Mouse (Mus musculus) T-helper 17 cell (primary cell): ENCODE measurements at regions not wholly inside any gene's neighbourhood (a gene's known extent, or its start where the extent isn't known, plus 50 kb on each side); places are given as distances from the start of the nearest gene placed in this dataset.

ENCODE experiments used
- in situ Hi-C, 2 experiments: fragments of 300-600 bp; cut with MboI, MseI; formaldehyde crosslinking; loops; 1 replicate in 1 of 2; 2 replicates in 1 of 2; pipeline ENCODE4 v1.15.1; 2025; ENCODE audit warnings: high pct_unique_total_duplicates in 2 of 2

DNA sequence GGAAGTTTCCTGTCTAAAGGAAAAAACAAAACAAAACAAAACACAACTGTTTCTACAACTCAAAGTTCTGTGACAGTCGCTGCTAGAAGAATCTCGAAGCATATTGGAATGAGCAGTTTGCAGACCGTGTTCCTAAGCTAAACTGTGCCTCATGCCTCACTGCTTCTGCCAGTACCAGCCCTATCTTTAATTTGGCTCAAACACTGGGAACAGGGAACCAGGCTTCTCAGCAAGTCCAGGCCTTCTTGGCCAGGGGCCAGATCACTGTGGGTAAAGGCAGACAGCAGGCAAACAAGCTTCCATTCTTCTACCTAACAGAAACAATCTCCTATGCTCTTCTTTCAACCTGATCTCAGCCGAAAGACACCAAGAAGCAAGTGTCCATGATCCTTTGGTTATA, 56.5 kb downstream of the Tmsb4x start:
- in situ Hi-C loops: no loop called here

DNA sequence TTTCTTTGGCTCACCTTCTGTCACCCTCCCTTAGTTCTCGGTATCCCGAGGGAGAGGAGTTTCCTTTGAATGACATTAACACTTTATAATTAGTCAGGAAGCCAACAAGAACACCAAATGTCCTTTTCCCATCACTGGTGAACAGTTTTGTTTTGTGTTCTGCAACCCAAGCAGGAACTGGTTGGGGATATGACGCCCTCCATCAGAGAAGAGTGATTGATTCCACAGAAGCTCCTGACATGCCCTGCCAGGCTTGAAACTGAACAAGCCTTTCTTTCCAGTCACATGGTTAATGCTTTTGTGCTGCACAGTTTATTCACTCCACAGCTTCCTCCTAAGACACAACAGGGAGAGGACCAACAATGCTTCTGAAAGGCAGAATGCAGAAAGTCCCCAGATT, 57.8 kb downstream of the Tmsb4x start:
- in situ Hi-C loops: no loop called here

DNA sequence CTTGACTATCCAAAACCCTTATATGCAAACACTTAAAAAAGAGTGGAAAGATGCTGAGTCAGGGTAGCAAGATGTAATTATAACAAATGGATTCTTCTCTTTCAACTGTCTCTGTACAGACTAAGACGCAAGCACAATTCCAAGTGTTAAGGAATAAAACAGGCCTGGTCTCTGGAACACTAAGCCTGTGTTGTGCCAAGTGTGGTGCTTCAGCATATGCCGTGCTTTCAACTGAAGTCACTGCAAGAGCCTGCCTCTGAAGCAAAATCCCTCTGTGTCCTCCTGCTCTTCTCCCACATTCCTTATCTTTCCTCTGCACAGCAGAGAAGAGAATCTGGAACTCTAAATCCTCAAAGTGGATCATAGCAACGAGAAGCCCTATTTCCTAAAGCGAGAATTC, 59.7 kb downstream of the Tmsb4x start:
- in situ Hi-C loops: no loop called here

DNA sequence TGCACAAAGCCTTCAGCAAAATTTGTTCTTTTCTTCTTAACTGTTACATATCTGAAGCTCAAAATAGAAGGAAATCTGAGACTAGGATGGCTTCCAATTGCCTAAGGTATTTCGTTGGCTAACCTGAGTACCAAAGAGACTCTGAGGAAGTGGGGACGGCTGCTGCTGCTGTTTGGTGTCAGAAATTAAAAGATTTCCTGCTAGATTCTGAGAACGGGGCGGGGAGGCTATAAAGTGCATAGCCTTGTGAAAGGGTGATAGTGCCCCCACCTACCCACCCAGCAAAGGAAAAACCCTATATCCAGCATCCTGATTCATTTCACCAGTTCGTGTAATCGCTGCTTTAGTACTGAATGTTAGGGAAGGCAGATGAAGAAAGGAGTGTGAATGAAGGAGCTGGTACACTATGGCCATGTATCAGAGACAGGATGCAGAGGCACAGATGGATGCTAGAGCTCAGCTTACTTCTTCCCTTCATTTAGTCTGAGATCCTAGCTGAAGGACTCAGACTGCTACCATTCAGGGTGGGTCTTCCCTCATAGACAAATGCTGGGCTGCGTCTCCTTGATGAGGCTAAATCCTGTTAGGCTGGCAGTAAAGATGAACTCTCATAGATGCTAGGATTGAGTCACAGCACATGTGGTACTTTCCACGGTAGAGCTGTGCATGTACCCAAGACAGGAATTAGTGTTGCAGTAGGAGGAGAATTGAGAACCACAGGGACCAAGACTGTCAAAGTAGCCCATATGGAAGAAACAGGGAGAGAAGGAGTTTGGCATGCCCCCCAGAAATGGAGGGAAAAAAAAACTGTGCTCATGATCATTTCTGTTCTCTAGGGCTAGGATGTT, 62.4 kb downstream of the Tmsb4x start:
- in situ Hi-C loops: no loop called here

DNA sequence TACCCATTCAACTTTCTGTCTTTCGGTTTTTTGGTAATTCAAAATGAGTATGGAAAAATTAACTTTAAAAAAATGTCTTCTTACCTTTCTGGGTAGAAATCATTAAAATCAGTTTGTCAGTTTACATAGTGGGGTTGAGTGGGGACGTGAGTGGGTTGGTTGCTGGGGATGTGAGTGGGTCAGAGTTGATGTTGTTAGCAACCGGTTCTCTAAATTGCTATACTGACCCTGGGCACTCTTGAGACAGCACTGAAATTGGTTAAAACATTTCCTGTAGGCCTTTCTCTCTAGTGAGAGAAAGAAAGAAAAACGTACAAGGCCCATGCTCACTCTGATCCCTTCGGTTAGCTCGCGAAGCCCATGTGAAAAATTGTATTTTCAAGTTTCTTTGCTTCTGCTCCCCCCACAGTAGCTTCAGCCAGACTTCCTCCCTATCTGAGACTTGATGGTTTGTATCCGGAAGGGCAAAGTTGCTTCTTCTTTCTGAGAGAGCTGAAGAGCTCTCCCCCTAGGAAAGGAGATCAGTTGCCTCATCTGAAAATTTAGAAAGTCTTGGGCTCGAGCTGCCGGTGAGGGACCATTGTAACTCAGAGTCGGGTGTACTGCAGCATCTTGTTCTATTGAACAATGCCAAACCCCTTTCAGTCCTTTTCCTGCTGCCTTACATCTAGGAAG, 63.5 kb downstream of the Tmsb4x start:
- in situ Hi-C loops: no loop called here

DNA sequence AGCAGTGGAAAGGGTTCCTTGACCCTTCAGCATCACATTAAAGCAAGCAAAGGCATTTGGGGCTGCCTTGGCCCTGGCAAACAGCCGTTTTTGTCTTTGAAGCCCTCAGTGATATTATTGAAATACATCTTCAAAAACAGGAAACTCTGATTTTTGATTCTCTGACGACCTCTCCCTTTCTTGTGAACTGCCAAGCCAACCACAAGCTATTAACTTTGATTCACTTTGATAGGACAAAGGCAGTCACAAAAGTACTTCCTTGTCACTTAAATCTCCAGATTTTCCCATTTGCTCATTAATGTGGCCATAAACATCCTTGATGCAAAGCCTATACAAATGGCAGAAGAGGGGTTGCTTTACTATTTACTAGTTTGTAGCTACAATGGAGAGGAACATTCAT, 70.0 kb downstream of the Tmsb4x start:
- in situ Hi-C loops: no loop called here

DNA sequence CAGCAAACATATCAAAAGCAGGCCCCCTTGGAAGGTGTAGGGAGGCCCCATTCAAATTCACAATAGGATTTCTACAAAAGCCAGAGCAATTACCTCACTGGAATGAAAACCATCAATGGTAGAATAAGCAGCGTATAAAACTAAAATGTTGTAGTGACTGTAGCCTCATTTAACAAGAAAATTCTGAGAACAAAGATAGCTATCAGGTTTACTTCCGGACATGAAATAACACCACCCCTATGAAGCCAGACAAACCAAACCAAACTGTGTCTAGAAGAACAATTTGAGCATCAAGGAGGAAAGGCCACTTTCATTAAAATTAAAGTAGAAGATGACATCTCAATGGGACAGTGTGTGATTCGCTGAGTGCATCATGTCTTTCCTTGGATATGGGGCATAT, 74.9 kb downstream of the Tmsb4x start:
- in situ Hi-C loops: no loop called here

DNA sequence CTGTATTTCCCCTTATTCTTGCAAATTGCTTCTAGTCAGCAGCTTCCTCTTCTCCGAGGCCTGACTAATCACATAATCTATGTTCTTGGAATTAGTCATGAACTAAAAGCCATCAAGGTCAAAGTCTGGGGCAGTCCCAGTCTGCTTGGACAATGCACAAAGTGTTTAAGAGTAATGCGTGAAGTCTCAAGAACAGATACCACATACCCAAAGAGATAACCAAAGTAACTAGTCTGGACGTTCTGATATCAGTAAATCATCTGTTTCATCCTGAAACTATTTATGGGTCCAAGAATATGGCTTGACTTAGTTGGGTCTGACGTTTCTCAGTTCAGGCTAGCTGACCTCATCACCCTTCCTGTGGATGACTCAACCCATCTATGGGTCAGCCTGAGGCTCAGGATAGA, 76.1 kb downstream of the Tmsb4x start:
- in situ Hi-C loops: no loop called here

DNA sequence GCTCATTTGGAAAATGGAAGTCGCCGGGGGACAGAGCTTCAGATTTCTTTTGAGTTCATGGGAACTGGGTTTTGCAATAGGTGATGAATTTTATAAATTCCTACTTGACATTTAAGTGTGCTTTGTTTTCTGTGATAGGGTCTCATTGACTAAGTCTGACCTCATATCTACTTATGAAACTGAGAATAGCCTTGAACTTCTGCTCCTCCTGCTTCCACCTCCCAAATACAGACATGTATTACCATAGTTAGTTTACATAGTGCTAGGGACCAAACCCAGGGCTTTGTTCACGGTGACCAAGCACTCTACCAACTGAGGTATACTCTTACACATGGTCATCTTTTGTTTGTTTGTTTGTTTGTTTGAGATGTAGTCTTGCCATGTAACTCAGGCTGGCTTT, 77.8 kb downstream of the Tmsb4x start:
- in situ Hi-C loops: no loop called here

DNA sequence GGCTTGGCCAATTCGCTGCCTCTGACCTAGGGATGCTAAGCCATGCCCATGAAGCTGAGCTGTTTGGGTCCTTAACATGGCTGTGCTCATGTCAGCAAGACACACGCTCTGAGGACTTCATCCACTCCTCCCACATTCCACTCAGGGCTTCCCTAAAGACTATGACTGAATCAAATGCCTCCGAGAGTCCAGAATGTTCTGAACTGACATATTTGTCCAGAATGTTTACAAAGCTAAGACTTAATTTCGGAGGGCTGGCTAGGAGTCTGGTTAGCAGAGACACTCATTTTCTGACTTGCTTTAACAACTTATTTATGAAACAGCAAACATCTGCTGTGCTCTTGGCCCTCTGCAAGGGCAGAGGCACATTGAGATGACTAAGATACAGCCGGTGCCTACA, 78.5 kb downstream of the Tmsb4x start:
- in situ Hi-C loops: no loop called here

DNA sequence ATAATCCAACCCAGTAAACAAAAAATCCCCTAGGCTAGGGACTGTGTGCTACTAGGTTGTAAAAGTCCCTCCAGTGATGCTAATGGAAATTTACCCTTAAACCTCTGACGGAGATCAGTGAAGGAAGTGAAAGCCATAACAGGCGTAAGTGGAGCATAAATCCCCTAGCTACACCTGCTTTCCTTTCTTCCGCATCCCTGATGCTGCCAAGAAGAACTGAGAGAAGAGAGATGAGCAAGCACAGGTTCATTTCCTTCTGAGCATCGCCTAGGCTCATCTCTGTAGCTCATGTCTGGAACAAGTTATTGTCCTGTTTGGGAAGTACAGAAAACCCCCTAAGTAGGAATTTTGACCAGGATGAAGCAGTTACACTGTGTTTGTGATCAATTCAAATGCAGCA, 89.8 kb downstream of the Tmsb4x start:
- in situ Hi-C loops: no loop called here

DNA sequence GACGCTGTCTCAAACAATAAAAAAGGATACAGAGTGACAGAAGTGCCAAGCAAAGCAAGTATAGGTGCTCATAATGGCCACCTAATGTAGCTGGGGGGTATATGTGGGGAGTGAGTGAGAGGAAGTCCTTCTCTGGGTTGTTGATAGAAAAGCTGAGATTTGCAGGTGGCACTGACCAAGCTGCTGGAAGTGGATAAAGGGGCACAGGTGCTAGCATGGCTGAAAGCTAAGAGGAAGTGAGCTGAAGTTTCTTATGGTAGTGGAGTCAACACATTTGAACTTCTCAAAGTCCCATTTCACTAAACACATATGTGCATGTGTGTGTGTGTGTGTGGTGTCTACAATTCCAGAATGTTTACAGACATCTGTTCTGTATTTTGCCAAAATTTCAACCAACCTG, 94.0 kb downstream of the Tmsb4x start:
- in situ Hi-C loops: no loop called here

DNA sequence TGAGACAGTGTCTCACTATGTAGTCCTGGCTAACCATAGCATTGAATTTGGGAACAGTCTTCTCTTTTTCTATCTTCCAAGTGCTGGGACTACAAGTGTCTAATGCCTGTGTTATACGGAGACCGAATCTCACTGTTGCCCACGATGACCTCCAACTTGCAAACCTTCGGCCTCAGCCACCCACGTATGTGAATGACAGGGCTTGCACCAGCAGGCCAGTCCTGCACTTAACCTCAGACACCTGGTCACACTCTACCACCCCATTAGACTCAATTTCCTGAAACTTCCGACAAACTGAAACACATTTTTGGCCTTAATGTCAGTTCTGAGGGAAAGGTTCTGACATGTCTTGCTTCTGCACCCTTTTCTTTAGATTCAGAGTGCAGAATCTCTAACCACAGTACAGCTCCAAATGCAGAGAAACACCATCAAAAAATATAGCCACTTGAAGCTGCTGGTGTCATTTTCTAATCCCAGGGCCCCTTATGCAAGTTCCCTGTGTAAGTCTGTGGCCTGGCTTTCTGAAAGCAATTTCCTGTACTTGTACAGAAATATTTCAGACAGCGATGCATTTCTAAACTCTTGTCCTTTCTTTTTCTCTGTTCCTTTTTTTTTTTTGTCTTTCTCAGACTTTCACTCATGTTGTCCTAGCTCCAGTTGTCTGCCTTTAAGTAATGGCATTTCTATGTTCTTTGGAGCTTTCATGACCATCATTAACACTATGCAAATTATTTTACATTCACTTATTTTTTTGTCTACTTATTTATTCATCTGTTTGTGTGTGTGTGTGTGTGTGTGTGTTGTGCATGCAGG, 97.8 kb downstream of the Tmsb4x start:
- in situ Hi-C loops: no loop called here

DNA sequence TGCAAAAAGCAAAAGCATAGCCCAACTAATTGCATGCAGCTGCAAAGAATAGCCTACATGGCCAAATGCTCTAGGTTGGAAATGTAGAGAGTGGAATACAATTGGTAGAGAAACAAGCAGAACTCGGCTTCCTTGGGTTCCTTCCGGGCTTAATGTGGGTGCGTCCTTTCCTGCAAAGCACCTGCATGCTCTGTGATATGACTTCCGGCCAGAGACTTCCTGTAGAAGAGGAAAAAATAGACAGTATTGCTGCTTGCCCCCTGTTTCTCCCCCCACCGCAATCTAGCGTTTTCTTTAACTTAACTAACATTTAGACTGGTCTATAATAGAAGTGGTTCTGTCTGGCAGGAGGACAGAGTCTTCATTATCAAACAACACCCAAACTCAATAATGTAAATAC, 100.8 kb downstream of the Tmsb4x start:
- in situ Hi-C loops: no loop called here

DNA sequence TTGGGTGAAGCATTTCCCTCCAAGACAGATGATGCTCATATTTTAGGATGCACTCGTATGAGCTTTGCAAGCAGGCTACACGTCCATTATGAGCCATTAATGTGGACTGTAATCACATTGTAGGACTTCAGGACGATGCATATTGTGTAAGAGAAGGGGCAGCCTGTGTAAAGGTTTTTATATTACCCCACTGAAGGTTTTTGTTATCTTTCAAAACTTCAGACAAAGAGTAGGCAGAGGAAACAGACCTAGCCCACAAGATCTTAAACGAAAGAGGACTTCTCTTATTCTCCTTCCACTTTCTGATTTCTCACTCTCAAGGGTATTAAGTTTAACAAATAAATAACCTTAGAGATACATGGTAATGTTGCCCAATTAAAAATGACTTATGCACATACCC, 101.6 kb downstream of the Tmsb4x start:
- in situ Hi-C loops: no loop called here

DNA sequence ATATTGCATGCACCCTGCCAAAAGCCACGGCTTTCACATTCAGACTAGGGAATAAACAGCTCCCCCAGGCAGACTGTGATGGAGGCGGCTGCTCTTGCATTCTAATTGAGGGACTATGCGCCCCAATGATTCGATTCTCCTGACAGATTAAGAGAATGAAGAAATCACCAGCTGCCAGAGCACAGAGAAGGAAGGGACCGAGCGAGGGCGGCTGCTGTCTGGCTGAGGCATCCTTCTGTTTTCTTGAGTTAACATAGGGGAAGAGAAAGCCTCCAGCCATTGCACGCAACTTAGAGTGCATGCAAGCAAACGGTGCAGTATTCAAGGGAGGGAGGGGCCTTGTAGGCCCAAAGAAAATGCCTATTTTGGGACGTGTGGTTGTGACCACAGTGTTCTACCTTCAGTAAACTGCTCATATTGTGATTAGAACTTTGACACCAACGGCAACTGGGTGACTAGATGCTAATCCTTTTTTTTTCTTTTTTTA, 103.1 kb downstream of the Tmsb4x start:
- in situ Hi-C loops: no loop called here

DNA sequence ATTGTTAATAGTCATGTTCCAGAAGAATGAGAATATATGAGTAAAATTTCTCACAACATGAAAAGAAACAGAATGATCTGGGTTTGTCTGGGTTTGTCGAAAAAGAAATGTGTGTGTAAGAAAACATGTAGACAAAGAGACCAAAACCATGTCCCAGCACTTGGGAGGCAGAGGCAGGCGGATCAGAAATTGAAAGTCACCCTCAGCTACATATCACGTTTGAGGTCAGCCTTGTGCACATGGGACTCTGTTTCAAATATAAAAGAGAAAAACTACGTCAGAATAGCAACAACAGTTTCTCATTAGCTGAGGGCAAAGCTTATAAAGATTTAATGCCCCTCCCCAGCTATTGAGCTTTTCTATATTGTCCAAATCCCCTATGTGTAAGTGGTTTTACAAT, 103.8 kb downstream of the Tmsb4x start:
- in situ Hi-C loops: no loop called here

DNA sequence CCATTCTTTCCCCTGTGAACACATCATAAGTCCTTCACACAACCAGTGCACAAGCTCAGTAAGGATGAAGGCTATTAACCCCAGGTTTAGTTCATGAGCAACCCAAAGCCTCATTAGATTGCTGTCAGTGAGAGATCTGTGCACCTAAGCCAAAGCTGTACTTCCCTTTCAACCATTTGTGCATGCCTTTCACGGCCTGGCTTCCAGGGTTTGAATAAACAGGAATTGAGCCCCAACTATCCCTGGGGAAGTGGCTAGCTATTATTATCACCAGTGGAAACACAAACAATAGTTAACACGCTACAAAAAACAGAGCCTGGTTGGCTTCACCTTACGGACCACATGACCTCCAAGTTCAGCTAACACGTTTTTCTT, 104.9 kb downstream of the Tmsb4x start:
- in situ Hi-C loops: no loop called here

DNA sequence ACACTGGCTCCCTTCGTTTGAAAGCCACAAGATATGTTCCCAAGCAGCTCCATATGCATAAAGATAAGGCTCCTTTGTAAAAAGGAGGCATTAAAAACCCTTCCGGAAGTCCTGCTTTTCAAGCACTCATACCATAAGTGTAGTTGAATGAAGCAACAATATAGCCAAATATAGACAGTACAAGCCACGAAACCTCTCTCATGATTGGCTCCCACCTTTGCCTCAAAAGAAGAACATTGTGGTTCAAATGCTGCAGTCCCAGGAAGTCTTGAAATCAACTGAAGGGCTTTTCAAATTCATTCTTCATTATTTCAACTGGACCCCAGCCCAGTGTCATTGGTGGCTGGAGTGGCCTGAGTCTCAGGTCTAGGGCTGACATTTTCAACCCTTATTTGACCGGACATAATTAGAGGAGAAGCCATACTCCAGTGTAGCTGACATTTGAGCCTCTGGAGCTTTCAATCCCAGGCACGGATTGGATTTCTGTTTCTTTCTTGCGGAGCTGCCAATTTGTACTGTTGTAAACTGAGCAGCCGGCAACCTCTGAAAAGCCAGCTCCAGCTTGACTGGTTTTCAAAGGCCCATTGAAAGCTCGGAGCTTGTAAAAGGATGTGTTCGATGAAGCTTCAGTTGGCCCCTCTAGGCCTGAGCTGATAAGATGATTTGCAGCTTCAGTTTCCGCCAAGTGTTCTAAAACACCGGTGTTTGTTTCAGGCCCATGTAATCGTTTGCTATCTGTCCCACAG, 105.4 kb downstream of the Tmsb4x start:
- in situ Hi-C loops: no loop called here

DNA sequence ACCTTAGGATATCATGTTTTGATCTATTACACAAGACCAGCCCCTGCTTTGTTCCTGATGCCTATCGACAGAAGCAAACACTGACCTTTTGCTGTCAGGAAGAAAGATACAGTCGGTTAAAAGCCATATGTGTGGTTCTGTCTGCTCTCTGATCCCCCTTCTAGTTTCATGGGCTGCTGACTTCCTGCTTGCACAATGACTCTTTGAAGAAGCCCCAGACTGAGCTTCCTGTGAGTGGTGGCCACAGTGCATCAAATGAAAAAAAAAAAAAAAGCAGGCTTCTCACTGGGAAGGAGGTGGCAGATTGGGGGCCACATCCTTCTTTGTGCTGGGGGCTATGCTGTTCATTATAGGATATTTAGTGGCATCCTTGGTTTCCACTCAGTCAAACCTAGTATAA, 107.2 kb downstream of the Tmsb4x start:
- in situ Hi-C loops: no loop called here

DNA sequence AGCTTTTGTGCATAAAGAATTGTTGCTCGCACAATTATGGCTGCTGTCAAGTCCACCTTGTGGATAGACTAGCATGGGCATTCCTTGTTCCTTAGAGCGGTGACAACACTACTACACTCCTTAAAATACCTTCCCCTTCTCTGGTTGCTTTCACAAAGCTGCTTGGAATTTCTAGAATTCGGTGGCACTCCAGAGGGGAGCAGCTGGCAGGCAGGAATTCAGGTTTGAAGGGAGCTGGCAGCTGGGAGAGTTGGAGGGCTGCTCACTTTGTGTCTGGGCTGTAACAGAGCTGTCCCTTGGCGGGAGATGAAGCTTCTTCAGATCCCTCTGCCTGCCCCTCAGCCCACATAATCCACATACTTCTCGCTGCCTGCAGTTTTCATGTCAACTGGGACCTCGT, 109.7 kb downstream of the Tmsb4x start:
- in situ Hi-C loops: no loop called here

DNA sequence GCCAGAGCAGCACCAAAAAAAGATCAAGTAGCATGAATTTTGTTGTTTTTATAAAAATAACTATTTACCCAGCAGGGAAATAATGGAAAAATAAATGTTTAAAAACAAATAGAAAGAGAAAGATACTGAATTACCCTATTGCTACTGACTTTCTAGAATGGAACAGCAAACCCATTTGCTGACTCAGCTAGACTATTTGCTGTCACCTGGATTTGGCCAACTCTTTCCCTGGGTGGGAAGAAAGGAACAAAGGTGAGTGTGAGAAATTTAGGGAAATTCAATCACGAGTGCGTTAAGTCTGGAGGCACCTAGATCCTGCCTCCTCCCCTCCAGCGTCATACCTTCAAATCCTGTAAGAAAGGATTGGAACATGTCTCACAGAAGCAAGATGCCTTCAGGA, 110.2 kb downstream of the Tmsb4x start:
- in situ Hi-C loops: no loop called here
